Comparison of ENCODE assay signal across 11 mouse cellular contexts in genomic region chr2:162864571-162864970, GRCm38 (mm10).
DNase-seq lines count a peak whose midpoint lies in the region; ATAC-seq lines count a peak whose summit lies in the region.
"Had no signal": no experiment of that assay in that cellular context is flagged by ENCODE, and none has a peak within 500 bp of the region (broad histone marks: within the 10 kb centered on the region; RNA-seq: fewer than 3 reads in every experiment).

No protein-coding gene starts in this region.

- H3K4me1 ChIP-seq in midbrain, embryonic 14.5 days (ENCODE audit: control insufficient read depth, insufficient read depth, low read length) = peaks cover 11% of the 10 kb centered on the region; the same call in 1 of the 2 replicates
- peaks cover 16% of the 10 kb centered on the region for H3K4me1 ChIP-seq in midbrain, embryonic 15.5 days

- no peak overlapping the region for H3K4me2 ChIP-seq in midbrain, embryonic 14.5 days (ENCODE audit: low read length)
- no peak overlapping the region for H3K4me2 ChIP-seq in midbrain, embryonic 15.5 days
- H3K4me2 ChIP-seq: embryonic facial prominence, embryonic 13.5 days; intestine, embryonic 15.5 days had no signal

- no peaks in the 10 kb centered on the region for H3K9me3 ChIP-seq in midbrain, embryonic 14.5 days (ENCODE audit: control insufficient read depth, low read length)
- no peaks in the 10 kb centered on the region for H3K9me3 ChIP-seq in midbrain, embryonic 15.5 days
- H3K9me3 ChIP-seq: embryonic facial prominence, embryonic 13.5 days; intestine, embryonic 15.5 days had no signal

- 68% methylated on average over 1 of the region's 1 CpGs for WGBS in midbrain, embryonic 14.5 days
- WGBS in midbrain, embryonic 15.5 days = 61% methylated on average over 1 of the region's 1 CpGs

- H3K9ac ChIP-seq in midbrain, embryonic 14.5 days (replicated peaks; ENCODE audit: low read length) = no peak overlapping the region
- no peak overlapping the region for H3K9ac ChIP-seq in midbrain, embryonic 15.5 days
- H3K9ac ChIP-seq: embryonic facial prominence, embryonic 13.5 days; intestine, embryonic 15.5 days had no signal

- H3K27me3 ChIP-seq in midbrain, embryonic 14.5 days (ENCODE audit: control insufficient read depth, insufficient read depth, low read length) = no peaks in the 10 kb centered on the region
- no peaks in the 10 kb centered on the region for H3K27me3 ChIP-seq in midbrain, embryonic 15.5 days (replicated peaks)
- H3K27me3 ChIP-seq: intestine, embryonic 15.5 days had no signal

- no peak for ATAC-seq in midbrain, embryonic 14.5 days (ENCODE audit: low FRiP score, low TSS enrichment)
- ATAC-seq in midbrain, embryonic 15.5 days (replicated peaks) = no peak
- ATAC-seq in neutrophil, adult 5-6 weeks (ENCODE audit: extremely low read depth, insufficient number of reproducible peaks, low FRiP score, poor library complexity, severe bottlenecking) = 0 out of 2 replicates have a peak, but pooled peaks have one; percentile 9
- ATAC-seq: intestine, embryonic 15.5 days had no signal

- H3K27ac ChIP-seq in midbrain, embryonic 14.5 days (replicated peaks; ENCODE audit: low read depth, low read length) = no peak overlapping the region
- H3K27ac ChIP-seq in midbrain, embryonic 15.5 days = no peak overlapping the region
- H3K27ac ChIP-seq: embryonic facial prominence, embryonic 13.5 days; intestine, embryonic 15.5 days had no signal

- H3K4me3 ChIP-seq in midbrain, embryonic 14.5 days (replicated peaks; ENCODE audit: low read depth, low read length) = no peak overlapping the region
- H3K4me3 ChIP-seq in midbrain, embryonic 15.5 days = no peak overlapping the region
- H3K4me3 ChIP-seq: embryonic facial prominence, embryonic 13.5 days; intestine, embryonic 15.5 days had no signal

- H3K36me3 ChIP-seq in midbrain, embryonic 14.5 days (ENCODE audit: control insufficient read depth, insufficient read depth, low read length) = no peaks in the 10 kb centered on the region
- H3K36me3 ChIP-seq in midbrain, embryonic 15.5 days (replicated peaks) = no peaks in the 10 kb centered on the region
- H3K36me3 ChIP-seq: embryonic facial prominence, embryonic 13.5 days; intestine, embryonic 15.5 days had no signal

- DNase-seq in heart, adult 11 months = peak; percentile 82
- DNase-seq in heart, adult 9 months (ENCODE audit: low spot score in 2 of 2) = no peak
- DNase-seq in midbrain, embryonic 14.5 days = peak; percentile 35
- peak; percentile 52 to 66 for DNase-seq in adrenal gland, postnatal 36 days
- no peak for DNase-seq in liver
- no peak for DNase-seq in layer of hippocampus, adult 18-20 months (ENCODE audit: low spot score in 2 of 2)
- DNase-seq: cerebellum, adult 2 months had no signal

Comparison
In these comparisons a context has a peak if more than half of its experiments do, and no peak if none do; other contexts are left out.
1. DNase-seq: peak in heart, adult 11 months (single experiment), midbrain, embryonic 14.5 days (single experiment) and adrenal gland, postnatal 36 days (2 of 2); none in heart, adult 9 months (0 of 2), liver (single experiment) and layer of hippocampus, adult 18-20 months (0 of 2).